Mouse (Mus musculus) heart, embryonic 10.5 days (tissue): ENCODE results near the gene Msl2. TPM values are rescaled to one million over a fixed set of nuclear protein-coding genes. Genes with fewer than 3 reads are reported as not detected.

Experiments
- DNase-seq: peaks from one replicate; pipeline ENCODE4 v3.0.0-alpha.2; 2017; ENCODE audit warnings: low spot score
- H3K27ac ChIP-seq: fragments of 300-500 bp; sonication (generic); 2 replicates; pipeline ENCODE4 v1.5.1; 2016; ENCODE audit warnings: mild to moderate bottlenecking
- H3K27me3 ChIP-seq: fragments of 300-500 bp; sonication (generic); 2 replicates; pipeline ENCODE4 v1.6.1; 2016; ENCODE audit warnings: mild to moderate bottlenecking; ENCODE audit not compliant: poor library complexity, insufficient read depth, severe bottlenecking
- H3K36me3 ChIP-seq: fragments of 300-500 bp; sonication (generic); 2 replicates; pipeline ENCODE4 v1.6.1; 2016; ENCODE audit warnings: mild to moderate bottlenecking, moderate library complexity
- H3K4me1 ChIP-seq: fragments of 300-500 bp; sonication (generic); 2 replicates; pipeline ENCODE4 v1.6.1; 2016; ENCODE audit warnings: mild to moderate bottlenecking
- H3K4me3 ChIP-seq: fragments of 300-500 bp; sonication (generic); 2 replicates; pipeline ENCODE4 v1.5.1; 2016; ENCODE audit warnings: mild to moderate bottlenecking, moderate library complexity
- H3K9me3 ChIP-seq: fragments of 300-500 bp; sonication (generic); 2 replicates; pipeline ENCODE4 v1.6.1; 2016; ENCODE audit warnings: mild to moderate bottlenecking, moderate library complexity
- WGBS: fragments of 180-500 bp; shearing (Covaris S2); methylation state at CpG from one replicate; pipeline ENCODE4 v1.1.7; 2016; 5-methylcytosine and 5-hydroxymethylcytosine counted together
- polyA plus RNA-seq: library from polyadenylated mRNA; unstranded; fragments of >200 nt; fragmentation: Nextera tagmentation; extraction: Ambion mirVana; gene quantifications from 2 replicates; pipeline ENCODE4 v1.2.1, GENCODE M21; 2016

Msl2 gene
- polyA plus RNA-seq, 1 experiment from 2014 or later: 3.7 TPM

DNA sequence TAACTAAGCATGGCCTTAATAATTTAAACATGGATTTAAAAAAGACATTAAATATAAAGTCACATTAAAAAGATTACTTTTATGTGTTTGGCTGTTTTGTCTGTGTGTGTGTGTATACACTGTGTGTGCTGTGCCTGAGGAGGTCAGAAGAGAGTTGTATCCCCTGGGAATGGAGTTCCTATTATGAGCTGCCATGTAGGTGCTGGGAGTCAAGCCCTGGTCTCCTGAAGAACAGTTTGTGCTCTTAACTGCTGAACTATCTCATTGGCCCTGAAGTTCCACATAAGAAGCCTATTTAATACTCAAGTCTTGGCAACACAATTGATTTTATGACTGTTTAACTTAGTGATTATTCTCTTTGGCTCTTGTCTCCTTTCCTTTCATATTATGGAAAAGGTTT lies 3.6 kb downstream of the Msl2 start:
- Histone ChIP-seq H3K9me3 (no peaks in the 10 kb centered on the region), H3K4me1 (peaks cover 25% of the 10 kb centered on the region), H3K27ac (no peak overlapping the region), H3K36me3 (0 out of 2 replicates have a peak, but pooled peaks cover 7% of the 10 kb centered on the region), H3K27me3 (no peaks in the 10 kb centered on the region), H3K4me3 (peak overlapping the region; percentile 79)
- DNase-seq: no peak

DNA sequence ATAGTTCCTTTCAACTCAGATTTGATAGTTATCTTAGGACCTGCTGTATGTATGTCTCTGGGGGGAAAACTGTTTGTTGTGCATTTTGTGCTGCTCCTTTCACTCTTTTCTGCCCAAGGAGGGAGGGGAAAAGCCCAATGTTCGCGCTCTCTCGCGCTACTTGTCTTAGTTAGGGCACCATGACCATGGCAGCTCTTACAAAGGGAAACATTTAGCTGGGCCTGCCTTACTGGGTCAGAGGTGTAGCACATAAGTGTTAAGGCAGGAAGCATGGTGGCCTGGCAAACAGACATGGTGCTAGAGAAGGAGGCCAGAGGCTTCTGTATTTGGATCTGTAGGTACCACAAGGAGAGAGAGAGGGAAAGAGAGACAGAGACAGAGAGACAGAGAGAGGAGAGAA lies 4.7 kb downstream of the Msl2 start:
- no peaks in the 10 kb centered on the region for H3K27me3 ChIP-seq
- peaks cover 9% of the 10 kb centered on the region; the same call in 1 of the 2 replicates for H3K36me3 ChIP-seq
- peak overlapping the region; percentile 35 for H3K4me3 ChIP-seq
- peaks cover 23% of the 10 kb centered on the region for H3K4me1 ChIP-seq
- WGBS: 75% methylated on average over 4 of the region's 4 CpGs
- no peak for DNase-seq
- H3K27ac ChIP-seq: no peak overlapping the region
- H3K9me3 ChIP-seq: no peaks in the 10 kb centered on the region

DNA sequence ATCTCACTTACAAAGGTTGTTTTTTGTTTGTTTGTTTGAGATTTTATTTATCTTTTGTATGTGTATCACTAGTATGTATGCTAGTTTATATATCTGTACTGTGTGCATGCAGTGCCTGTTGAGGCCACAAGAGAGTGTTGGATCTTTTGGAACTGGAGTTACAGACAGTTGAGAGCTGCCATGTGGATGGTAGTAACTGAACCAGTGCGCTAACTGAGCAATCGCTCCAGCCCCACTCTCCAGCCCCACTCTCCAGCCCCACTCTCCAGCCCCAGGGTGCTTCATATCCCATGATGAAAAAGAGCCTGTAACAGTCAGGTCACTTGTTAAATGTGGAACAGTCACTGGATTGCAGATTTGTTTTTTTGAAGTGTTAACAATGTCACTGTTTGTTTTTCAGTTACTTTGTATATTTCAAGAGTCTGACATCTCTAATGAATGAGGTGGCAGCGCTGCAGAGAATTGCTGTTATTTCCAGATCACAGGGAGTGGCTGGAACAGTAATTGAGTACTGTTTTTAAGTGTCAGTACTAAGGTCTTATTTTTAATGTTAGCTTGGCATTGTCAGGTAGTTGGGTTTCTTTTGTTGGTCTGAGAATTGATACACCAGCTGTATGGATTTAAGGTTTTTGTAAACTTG lies 6.3 kb downstream of the Msl2 start:
- no peaks in the 10 kb centered on the region for H3K9me3 ChIP-seq
- H3K4me1 ChIP-seq: peaks cover 23% of the 10 kb centered on the region
- H3K27ac ChIP-seq: no peak overlapping the region
- H3K36me3 ChIP-seq: peaks cover 10% of the 10 kb centered on the region; the same call in 1 of the 2 replicates
- no peak for DNase-seq
- H3K4me3 ChIP-seq: no peak overlapping the region
- WGBS: 83% methylated on average over 3 of the region's 3 CpGs
- no peaks in the 10 kb centered on the region for H3K27me3 ChIP-seq

DNA sequence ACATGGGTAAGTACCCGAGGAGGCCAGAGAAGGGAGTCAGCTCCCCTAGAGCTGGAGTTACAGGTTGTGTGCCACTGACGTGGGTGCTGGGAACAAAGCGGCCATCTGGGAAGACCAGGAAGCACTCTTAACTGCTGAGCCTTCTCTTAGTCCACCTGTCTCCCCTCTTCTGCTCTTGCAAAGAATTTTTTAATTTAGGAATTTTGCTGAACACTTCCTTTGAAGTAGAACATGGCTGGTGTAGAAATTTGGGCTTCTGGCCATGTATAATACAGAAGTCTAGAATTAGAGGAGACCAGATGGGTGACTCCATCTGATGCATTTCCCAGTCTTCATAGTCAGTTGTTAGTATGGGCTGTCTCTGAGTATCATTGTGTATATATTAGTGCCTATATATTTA lies 9.8 kb downstream of the Msl2 start:
- H3K27me3 ChIP-seq: no peaks in the 10 kb centered on the region
- 82% methylated on average over 3 of the region's 3 CpGs for WGBS
- peaks cover 11% of the 10 kb centered on the region for H3K4me1 ChIP-seq
- no peak for DNase-seq
- H3K36me3 ChIP-seq: peaks cover 7% of the 10 kb centered on the region; the same call in 1 of the 2 replicates
- no peak overlapping the region for H3K27ac ChIP-seq
- H3K9me3 ChIP-seq: no peaks in the 10 kb centered on the region
- no peak overlapping the region for H3K4me3 ChIP-seq

DNA sequence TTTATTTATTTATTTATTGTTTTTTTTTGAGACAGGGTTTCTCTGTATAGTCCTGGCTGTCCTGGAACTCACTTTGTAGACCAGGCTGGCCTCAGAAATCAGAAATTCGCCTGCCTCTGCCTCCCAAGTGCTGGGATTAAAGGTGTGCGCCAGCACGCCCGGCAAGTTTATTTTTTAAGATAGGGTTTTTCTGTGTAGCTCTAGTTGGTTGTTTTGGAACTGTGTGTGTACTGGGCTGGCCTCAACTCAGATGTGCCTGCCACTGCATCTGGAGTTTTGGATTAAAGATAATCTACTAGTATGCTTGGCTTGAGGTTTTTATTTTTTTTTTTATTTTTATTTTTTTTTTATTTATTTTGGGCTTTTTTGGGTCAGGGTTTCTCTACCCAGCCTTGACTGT lies 21.5 kb downstream of the Msl2 start:
- 95% methylated on average over 4 of the region's 4 CpGs for WGBS
- H3K4me3 ChIP-seq: no peak overlapping the region
- DNase-seq: no peak

DNA sequence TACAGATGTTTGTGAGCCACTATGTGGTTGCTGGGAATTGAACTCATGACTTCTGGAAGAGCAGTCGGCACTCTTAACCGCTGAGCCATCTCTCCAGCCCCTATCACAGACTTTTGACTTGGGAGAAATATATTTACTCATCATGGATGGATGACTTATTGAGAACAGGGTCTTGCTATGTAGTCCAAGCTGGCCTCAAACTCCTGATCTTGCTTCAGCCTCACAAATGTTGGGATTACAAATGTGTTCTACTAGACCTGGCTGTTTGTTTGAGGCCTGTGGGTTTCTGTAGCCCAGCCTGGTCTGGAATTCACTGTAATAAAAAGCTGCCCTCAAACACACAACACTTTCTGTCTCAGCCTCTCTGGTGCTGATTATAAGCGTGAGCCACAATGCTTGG lies 22.6 kb downstream of the Msl2 start:
- no peak overlapping the region for H3K4me3 ChIP-seq
- 0 out of 2 replicates have a peak, but pooled peaks cover 6% of the 10 kb centered on the region for H3K4me1 ChIP-seq
- peaks cover 33% of the 10 kb centered on the region for H3K36me3 ChIP-seq
- no peak for DNase-seq
- 96% methylated on average over 3 of the region's 3 CpGs for WGBS
- no peaks in the 10 kb centered on the region for H3K9me3 ChIP-seq
- no peak overlapping the region for H3K27ac ChIP-seq
- no peaks in the 10 kb centered on the region for H3K27me3 ChIP-seq

More for the DNA sequence above, 21.5 kb downstream of the Msl2 start:
- no peaks in the 10 kb centered on the region for H3K9me3 ChIP-seq
- no peaks in the 10 kb centered on the region for H3K27me3 ChIP-seq
- no peak overlapping the region for H3K27ac ChIP-seq
- H3K4me1 ChIP-seq: 0 out of 2 replicates have a peak, but pooled peaks cover 6% of the 10 kb centered on the region
- peaks cover 22% of the 10 kb centered on the region; the same call in 1 of the 2 replicates for H3K36me3 ChIP-seq

DNA sequence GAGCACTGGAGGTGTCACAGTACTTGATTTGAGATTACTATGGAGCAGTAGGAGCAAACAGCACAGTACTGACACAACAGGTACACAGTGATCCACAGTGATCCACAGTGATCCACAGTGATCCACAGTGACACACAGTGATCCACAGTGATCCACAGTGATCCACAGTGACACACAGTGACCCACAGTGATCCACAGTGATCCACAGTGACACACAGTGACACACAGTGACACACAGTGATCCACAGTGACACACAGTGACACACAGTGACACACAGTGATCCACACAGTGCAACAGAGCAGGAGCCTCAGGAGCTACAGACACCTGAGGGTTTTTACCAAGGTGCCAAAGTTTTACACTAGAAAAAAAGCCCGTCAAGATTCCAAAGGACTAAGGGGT lies 23.6 kb downstream of the Msl2 start:
- DNase-seq: no peak
- WGBS: 59% methylated on average over 1 of the region's 1 CpGs
- Histone ChIP-seq H3K4me1 (0 out of 2 replicates have a peak, but pooled peaks cover 6% of the 10 kb centered on the region), H3K4me3 (no peak overlapping the region), H3K9me3 (no peaks in the 10 kb centered on the region), H3K27ac (no peak overlapping the region), H3K27me3 (no peaks in the 10 kb centered on the region), H3K36me3 (peaks cover 35% of the 10 kb centered on the region)

DNA sequence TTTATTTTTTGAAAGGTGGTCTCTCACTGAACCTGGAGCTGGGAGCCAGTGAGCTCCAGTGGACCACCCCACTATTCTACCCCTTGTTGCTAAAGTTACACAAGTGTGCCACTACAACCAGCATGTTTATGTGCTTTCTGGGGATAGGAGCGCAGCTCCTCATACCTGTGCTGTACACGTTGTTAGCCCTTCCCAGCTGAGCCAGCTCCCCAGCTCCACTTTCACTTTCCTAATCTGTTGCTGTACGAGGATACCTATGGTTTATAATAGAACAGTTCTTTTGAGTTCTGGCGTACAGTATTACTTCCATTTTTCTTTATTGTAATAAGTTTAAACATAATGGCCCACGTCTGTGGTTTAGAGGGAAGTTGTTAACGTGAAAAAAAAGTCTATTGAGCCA lies 25.5 kb downstream of the Msl2 start:
- Histone ChIP-seq H3K9me3 (no peaks in the 10 kb centered on the region), H3K4me1 (0 out of 2 replicates have a peak, but pooled peaks cover 6% of the 10 kb centered on the region), H3K36me3 (peaks cover 35% of the 10 kb centered on the region), H3K27me3 (no peaks in the 10 kb centered on the region), H3K27ac (no peak overlapping the region), H3K4me3 (no peak overlapping the region)
- 83% methylated on average over 6 of the region's 6 CpGs for WGBS
- DNase-seq: no peak

DNA sequence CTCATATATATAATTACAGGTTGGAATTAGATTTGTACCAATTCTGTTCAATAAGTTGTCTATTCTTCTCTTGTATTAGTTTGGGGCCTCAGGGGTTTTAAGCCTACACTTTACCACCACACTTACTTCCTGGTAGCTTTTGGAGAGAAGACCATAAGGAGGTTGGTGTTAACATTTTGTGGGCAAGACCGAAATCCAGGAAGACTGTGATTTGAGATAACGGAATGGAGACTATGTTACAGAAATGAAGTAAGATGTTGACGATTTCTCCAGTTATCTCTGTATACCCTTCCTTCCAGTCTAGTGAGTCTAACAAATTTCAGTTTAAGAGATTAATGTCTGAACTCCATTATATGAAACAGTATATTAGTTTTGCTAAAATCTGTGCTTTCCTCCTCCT lies 26.3 kb downstream of the Msl2 start:
- DNase-seq: no peak
- Histone ChIP-seq H3K9me3 (no peaks in the 10 kb centered on the region), H3K36me3 (peaks cover 39% of the 10 kb centered on the region), H3K27ac (no peak overlapping the region), H3K4me1 (0 out of 2 replicates have a peak, but pooled peaks cover 6% of the 10 kb centered on the region), H3K4me3 (no peak overlapping the region), H3K27me3 (no peaks in the 10 kb centered on the region)
- WGBS: 73% methylated on average over 3 of the region's 3 CpGs

DNA sequence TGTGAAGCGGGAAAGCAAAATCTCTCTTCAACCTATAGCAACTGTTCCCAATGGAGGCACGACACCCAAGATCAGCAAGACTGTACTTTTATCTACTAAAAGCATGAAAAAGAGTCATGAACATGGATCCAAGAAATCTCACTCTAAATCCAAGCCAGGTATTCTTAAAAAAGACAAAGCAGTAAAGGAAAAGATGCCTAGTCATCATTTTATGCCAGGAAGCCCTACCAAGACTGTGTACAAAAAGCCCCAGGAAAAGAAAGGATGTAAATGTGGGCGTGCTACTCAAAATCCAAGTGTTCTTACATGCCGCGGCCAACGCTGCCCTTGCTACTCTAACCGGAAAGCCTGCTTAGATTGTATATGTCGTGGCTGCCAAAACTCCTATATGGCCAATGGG lies 27.6 kb downstream of the Msl2 start:
- Histone ChIP-seq H3K27ac (no peak overlapping the region), H3K36me3 (peaks cover 37% of the 10 kb centered on the region)
- no peak for DNase-seq

DNA sequence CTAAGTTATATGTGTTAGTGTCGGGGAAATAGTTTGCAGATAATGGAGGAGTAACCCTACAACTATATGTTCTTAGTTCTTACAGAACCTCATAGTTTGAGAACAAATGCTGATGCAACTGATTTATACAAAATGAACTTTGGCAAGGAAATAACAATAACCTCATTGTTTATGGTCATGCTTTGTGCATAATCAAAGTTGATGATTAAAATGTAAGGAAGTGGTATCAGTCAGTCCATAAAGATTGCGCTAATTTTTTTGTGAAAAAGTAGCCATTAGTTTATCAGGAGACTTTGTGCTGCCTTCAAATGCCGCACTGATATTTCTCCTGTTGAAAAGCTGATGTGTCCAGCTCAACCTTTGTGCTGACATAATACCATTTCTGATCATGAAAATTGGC lies 28.4 kb downstream of the Msl2 start:
- WGBS: 89% methylated on average over 3 of the region's 3 CpGs
- 0 out of 2 replicates have a peak, but pooled peaks cover 7% of the 10 kb centered on the region for H3K4me1 ChIP-seq
- H3K9me3 ChIP-seq: no peaks in the 10 kb centered on the region
- H3K27me3 ChIP-seq: no peaks in the 10 kb centered on the region
- peaks cover 39% of the 10 kb centered on the region for H3K36me3 ChIP-seq
- no peak overlapping the region for H3K27ac ChIP-seq
- no peak for DNase-seq
- no peak overlapping the region for H3K4me3 ChIP-seq

More for the DNA sequence above, 27.6 kb downstream of the Msl2 start:
- Histone ChIP-seq H3K9me3 (no peaks in the 10 kb centered on the region), H3K4me3 (no peak overlapping the region), H3K4me1 (0 out of 2 replicates have a peak, but pooled peaks cover 6% of the 10 kb centered on the region), H3K27me3 (no peaks in the 10 kb centered on the region)
- WGBS: 94% methylated on average over 8 of the region's 8 CpGs

DNA sequence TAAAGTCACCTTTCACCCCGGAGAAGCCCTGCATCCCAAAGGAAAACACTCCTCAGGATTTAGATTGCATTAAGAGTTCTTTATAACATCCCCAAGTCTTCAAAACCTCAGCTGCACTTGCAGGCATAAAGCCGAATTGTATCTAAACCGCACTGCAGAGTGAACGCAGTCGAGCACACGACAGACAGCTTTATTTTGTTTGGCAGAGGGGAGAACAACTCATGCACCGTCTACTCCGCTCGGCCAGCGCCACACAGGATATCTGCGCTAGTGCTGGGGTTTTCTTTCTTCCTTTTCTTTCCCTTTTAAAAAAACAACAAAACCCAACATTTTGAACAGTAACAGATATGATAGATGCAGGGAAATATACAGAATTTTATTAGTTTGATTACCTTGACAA lies 31.0 kb downstream of the Msl2 start:
- Histone ChIP-seq H3K9me3 (no peaks in the 10 kb centered on the region), H3K4me3 (no peak overlapping the region), H3K27me3 (no peaks in the 10 kb centered on the region), H3K27ac (no peak overlapping the region), H3K4me1 (peaks cover 10% of the 10 kb centered on the region; the same call in 1 of the 2 replicates), H3K36me3 (peaks cover 39% of the 10 kb centered on the region)
- WGBS: 78% methylated on average over 11 of the region's 11 CpGs
- DNase-seq: no peak

DNA sequence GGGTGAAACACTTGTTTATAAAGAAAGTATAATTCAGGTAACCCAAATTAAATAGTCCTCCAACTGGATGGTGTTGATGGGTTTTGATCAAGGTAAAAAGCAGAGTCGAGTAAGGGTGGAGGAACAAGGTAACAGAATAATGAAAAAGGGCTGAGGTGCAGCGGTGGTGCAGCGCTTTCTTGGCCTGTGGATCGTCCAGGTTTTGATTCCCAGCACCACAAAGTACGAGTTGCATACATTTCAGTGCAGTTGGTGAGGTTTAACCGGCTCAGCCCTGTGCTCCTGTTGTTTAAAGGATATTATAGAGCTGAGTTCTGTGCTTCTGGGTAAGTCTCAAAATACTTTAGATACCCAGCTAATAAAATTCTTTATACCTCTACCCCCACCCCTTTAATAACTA lies 31.8 kb downstream of the Msl2 start:
- H3K4me3 ChIP-seq: no peak overlapping the region
- H3K9me3 ChIP-seq: no peaks in the 10 kb centered on the region
- H3K27ac ChIP-seq: no peak overlapping the region
- H3K36me3 ChIP-seq: peaks cover 38% of the 10 kb centered on the region
- WGBS: 90% methylated on average over 6 of the region's 6 CpGs
- DNase-seq: no peak
- H3K4me1 ChIP-seq: peaks cover 17% of the 10 kb centered on the region; the same call in 1 of the 2 replicates
- H3K27me3 ChIP-seq: no peaks in the 10 kb centered on the region

DNA sequence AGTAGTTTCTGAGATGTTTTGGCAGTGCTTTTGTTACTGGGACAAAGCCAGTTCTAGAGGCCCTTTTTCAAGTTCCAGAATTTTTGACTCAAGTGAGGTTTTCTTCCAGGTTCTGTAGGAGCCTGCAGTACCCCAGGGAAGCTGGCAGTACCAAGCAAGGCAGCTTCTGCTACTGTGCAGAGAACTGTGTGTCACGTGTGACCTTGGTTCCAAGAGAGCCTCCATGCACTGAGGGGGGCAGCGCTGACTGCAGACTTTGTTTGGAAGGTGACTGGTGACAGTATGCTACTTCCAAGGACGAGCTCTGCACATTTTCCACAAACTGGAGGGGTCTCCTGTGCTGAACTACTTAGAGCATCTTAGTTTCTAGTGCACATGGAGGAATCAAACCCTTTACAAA lies 33.5 kb downstream of the Msl2 start:
- Histone ChIP-seq H3K27me3 (no peaks in the 10 kb centered on the region), H3K36me3 (peaks cover 28% of the 10 kb centered on the region), H3K27ac (no peak overlapping the region), H3K4me3 (no peak overlapping the region), H3K9me3 (no peaks in the 10 kb centered on the region), H3K4me1 (peaks cover 17% of the 10 kb centered on the region; the same call in 1 of the 2 replicates)
- DNase-seq: no peak
- 55% methylated on average over 3 of the region's 3 CpGs for WGBS
